Mouse (Mus musculus) heart, adult 2 months (tissue): ENCODE measurements around the gene Ntpcr.

Experiments used
- CTCF ChIP-seq: fragments of 200-600 bp; IDR thresholded peaks from 2 replicates; pipeline ENCODE4 v1.8.1; 2022; ENCODE audit warnings: antibody characterized with exemption, mild to moderate bottlenecking, moderate library complexity
- EP300 ChIP-seq: fragments of 200-500 bp; IDR thresholded peaks from 2 replicates; pipeline ENCODE4 v1.6.1; 2011; ENCODE audit warnings: low read depth, low read length, control low read depth; ENCODE audit not compliant: insufficient read depth
- POLR2A ChIP-seq: fragments of 200-500 bp; IDR thresholded peaks from 2 replicates; pipeline ENCODE4 v1.6.1; 2011; ENCODE audit warnings: mild to moderate bottlenecking, low read depth, low read length, control low read depth; ENCODE audit not compliant: insufficient read depth

GRCm38 (mm10) chr8:125711514-125711913 is 18.2 kb upstream of the Ntpcr start:
- TF ChIP-seq POLR2A (no peak), EP300 (no peak), CTCF (no peak)
